Mouse (Mus musculus) liver, adult 2 months (tissue): Measurements from ENCODE around the gene R3hdm1.

ENCODE experiments used
- CTCF ChIP-seq: fragments of 200-500 bp; IDR thresholded peaks from 2 replicates; pipeline ENCODE4 v1.5.1; 2011; ENCODE audit warnings: low read depth, low read length, control low read depth
- POLR2A ChIP-seq: fragments of 200-500 bp; IDR thresholded peaks from 2 replicates; pipeline ENCODE4 v1.6.1; 2011; ENCODE audit warnings: low read length, control low read depth; ENCODE audit not compliant: insufficient read depth; ENCODE audit errors: extremely low read depth

- TF ChIP-seq CTCF (no peak), POLR2A (no peak)
These were observed 8.4 kb upstream of the R3hdm1 start for GRCm38 (mm10) chr1:128094686-128095085.
